Comparison of ENCODE assay signal across 24 mouse cellular contexts in genomic region chr2:121219177-121219576, GRCm38 (mm10).
"Had no signal": no experiment of that assay in that cellular context is flagged by ENCODE, and none has a peak within 500 bp of the region (broad histone marks: within the 10 kb centered on the region; RNA-seq: fewer than 3 reads in every experiment).

No protein-coding gene starts in this region.

- H3K9ac ChIP-seq: embryonic facial prominence, embryonic 12.5 days; embryonic facial prominence, embryonic 13.5 days; embryonic facial prominence, embryonic 15.5 days; forebrain, embryonic 12.5 days; forebrain, embryonic 13.5 days; forebrain, embryonic 15.5 days; forebrain, postnatal 0 days had no signal

- H3K27ac ChIP-seq: embryonic facial prominence, embryonic 10.5 days; embryonic facial prominence, embryonic 12.5 days; embryonic facial prominence, embryonic 13.5 days; embryonic facial prominence, embryonic 15.5 days; forebrain, embryonic 10.5 days; forebrain, embryonic 12.5 days; forebrain, embryonic 13.5 days; forebrain, embryonic 15.5 days; gastrocnemius, adult 2 months; heart, adult 2 months had no signal

- H3K27me3 ChIP-seq: embryonic facial prominence, embryonic 12.5 days; embryonic facial prominence, embryonic 13.5 days; embryonic facial prominence, embryonic 15.5 days; forebrain, embryonic 12.5 days; forebrain, embryonic 13.5 days; forebrain, embryonic 15.5 days had no signal

- H3K4me2 ChIP-seq: embryonic facial prominence, embryonic 12.5 days; embryonic facial prominence, embryonic 13.5 days; embryonic facial prominence, embryonic 15.5 days; forebrain, embryonic 12.5 days; forebrain, embryonic 13.5 days; forebrain, embryonic 15.5 days had no signal

- DNase-seq: cerebellum, adult 9-11 months; cerebellum, postnatal 10 days; cerebellum, postnatal 14 days; cerebellum, postnatal 25 days; cerebellum, postnatal 36 days; embryo, embryonic 11 days; forebrain, postnatal 0 days; gastrocnemius, adult 2 months; gastrocnemius, postnatal 10 days; gastrocnemius, postnatal 14 days; gastrocnemius, postnatal 25 days; gastrocnemius, postnatal 36 days; heart, adult 11 months; heart, adult 18-20 months; heart, adult 2 months had no signal

- H3K4me1 ChIP-seq: embryonic facial prominence, embryonic 10.5 days; embryonic facial prominence, embryonic 12.5 days; embryonic facial prominence, embryonic 13.5 days; embryonic facial prominence, embryonic 15.5 days; forebrain, embryonic 12.5 days had no signal

- H3K4me3 ChIP-seq: embryonic facial prominence, embryonic 10.5 days; embryonic facial prominence, embryonic 12.5 days; embryonic facial prominence, embryonic 13.5 days; embryonic facial prominence, embryonic 15.5 days; erythroblast, embryonic 14.5 days; forebrain, embryonic 10.5 days; forebrain, embryonic 12.5 days; forebrain, embryonic 13.5 days; forebrain, embryonic 15.5 days; gastrocnemius, adult 2 months; heart, adult 2 months had no signal

- H3K9me3 ChIP-seq: embryonic facial prominence, embryonic 10.5 days; embryonic facial prominence, embryonic 12.5 days; embryonic facial prominence, embryonic 13.5 days; embryonic facial prominence, embryonic 15.5 days; forebrain, embryonic 10.5 days; forebrain, embryonic 12.5 days; forebrain, embryonic 13.5 days; forebrain, embryonic 15.5 days had no signal
